Mouse (Mus musculus): Measurements from ENCODE around the gene Fastk. TPM values are rescaled to one million over a fixed set of nuclear protein-coding genes. Genes with fewer than 3 reads are reported as not detected.
"Not testable (repeated sequence)": the region's sequence is repeated elsewhere in the genome, so short reads cannot be mapped to it uniquely, and the experiment has no call there.

Gene Fastk
- total RNA-seq, 2 experiments from 2014 or later = 239 to 243 TPM

DNA sequence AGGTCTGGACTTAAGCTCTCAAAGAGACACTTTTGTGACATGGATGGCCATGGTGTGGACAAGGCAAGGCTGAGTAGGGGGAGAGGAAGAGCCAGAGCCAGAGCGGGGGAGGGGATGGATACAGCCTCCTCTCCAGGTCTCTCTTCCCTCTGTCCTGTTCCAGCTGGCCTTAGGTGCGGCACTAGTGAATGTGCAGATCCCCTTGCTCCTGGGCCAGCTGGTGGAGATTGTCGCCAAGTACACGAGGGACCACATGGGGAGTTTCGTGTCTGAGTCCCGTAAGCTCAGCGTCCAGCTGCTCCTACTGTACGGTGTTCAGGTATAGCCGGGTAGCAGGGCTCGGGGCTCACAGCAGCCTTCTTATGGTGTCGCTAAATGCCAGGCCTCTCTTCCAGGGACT, 44.7 kb downstream of the Fastk start:
- intact Hi-C loops (cut with DNase I) = no loop called here
- no peak for DNase-seq

DNA sequence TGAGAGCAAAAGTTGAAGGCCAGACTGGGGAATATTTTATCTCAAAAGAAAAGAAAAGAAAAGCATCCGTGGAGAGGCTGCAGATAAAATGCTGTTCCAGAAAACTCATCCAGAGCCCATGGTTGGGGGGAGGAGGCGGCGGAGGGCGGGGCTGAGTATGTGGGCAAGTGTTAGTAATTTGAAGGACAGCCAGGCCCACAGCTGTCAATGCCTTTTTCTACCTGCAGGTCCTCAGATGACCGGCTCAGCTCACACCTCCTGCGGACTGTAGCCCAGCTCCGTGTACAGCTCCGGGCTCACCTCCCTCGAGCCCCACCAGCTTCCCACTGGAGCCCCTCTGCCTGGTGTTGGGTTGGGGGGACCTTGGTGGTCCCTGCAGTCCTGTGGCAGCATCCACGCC, 45.4 kb downstream of the Fastk start:
- intact Hi-C loops (cut with DNase I) = loop anchor here (2.0 kb wide), 1 partner anchor 23 kb away; the partner anchor contains the start of genes Cdk5 and Slc4a2

DNA sequence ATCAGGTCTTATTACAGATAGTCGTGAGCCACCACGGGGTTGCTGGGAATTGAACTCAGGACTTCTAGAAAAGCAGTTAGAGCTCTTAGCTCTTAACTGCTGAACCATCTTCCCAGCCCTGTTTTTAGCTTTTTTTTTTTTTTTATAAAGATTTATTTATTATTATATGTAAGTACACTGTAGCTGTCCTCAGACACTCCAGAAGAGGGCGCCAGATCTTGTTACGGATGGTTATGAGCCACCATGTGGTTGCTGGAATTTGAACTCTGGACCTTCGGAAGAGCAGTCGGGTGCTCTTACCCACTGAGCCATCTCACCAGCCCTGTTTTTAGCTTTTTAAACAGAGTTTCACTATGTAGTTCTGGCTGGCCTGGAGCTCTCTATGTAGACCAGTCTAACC, 48.8 kb downstream of the Fastk start:
- intact Hi-C loops (cut with DNase I); DNase-seq: not testable (repeated sequence)

More for the DNA sequence above, 45.4 kb downstream of the Fastk start:
- no peak for DNase-seq

DNA sequence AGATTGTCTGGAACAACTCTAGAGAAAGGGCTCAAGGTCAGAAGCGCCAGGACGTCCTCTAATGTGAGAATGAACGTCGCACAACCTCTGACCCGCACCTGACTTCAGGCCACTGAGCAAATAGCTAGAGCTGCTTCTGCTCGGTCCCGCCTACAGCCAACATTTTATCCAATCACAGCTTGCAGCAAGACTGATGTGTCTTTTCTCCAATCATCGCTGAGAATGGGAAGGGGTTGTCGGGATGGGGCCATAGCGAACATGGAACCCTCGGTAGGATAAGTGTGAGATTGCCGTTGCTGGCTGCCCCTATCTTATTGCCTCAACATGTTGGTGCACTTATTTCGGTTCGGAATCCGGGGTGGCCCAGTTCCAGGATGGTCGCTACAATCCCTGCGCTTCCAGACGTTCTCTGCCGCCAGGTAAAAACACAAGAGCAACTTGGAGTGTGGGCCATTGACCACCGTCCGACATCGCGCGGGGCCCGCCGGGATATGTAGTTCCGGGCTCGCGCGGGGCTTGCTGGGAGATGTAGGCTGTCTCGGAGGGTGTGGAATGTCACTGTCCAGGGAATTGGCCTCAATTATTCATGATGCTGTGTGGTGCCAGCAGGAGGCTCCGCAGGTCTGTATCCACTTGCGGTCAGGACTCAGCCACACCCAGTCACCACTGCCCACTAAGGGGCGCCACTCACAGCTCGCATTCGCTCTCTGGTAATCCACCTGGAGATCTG, 50.8 kb downstream of the Fastk start:
- peak; percentile 92 to 95 for DNase-seq
- intact Hi-C loops (cut with DNase I) = loop anchor here (2.0 kb wide), 1 partner anchor 76 kb away; no protein-coding TSS in a partner anchor

DNA sequence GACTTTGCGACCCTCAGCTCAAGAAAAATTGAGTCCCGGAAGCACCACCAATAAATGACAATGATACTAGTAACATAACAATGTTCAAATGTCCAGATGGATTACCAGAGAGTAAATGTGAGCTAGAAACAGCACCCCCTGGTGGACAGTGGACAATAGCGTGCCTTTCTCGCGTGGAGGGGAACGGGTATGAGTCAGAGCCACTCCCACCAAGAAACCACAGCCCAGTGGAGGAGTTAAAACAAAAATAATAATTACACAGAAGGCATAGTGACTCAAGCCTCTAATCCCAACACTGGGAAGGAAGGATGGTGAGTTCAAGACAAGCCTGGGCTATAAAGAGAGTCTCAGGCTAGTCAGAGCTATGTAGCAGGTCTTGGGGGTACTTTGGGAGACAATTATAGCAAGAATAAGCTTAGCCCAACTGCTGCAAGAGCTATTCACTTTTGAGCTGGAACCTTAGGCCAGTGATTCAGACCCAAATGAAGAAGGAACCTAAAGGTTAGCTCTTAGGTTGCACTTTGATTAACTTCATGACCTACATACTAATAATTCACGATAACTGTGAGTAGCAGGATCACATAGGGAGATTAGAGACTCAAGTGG, 51.6 kb downstream of the Fastk start, which contains the start of gene Abcb8:
TSS of gene Abcb8 (plus strand) at position 272 of the 606 bp plus-strand sequence.
- intact Hi-C loops (cut with DNase I) = loop anchor here (1.0 to 2.0 kb wide), 2 partner anchors 32 to 57 kb away; no protein-coding TSS in a partner anchor
- peak; percentile 83 to 90 for DNase-seq

DNA sequence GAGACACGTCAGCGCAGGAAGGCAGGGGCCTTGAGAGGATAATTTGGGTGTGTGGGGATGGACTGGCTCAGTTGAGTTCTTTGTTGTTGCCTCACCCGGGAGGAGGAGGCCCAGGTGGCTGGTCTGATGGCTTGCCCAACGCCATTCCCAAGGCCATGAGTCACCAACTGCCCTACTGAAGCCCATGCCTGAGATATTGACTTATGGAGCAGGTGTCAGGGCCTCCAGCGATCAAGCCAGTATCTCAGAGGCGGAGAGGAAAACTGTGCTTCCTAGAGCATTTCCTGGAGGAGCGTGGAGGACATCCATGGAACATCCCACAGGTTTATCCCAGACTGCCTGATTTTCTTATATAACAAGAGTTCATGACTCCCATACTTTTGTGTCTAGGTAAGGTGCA, 52.4 kb downstream of the Fastk start:
- intact Hi-C loops (cut with DNase I) = loop anchor here (1.0 to 2.0 kb wide), 2 partner anchors 31 to 56 kb away; no protein-coding TSS in a partner anchor
- no peak for DNase-seq

DNA sequence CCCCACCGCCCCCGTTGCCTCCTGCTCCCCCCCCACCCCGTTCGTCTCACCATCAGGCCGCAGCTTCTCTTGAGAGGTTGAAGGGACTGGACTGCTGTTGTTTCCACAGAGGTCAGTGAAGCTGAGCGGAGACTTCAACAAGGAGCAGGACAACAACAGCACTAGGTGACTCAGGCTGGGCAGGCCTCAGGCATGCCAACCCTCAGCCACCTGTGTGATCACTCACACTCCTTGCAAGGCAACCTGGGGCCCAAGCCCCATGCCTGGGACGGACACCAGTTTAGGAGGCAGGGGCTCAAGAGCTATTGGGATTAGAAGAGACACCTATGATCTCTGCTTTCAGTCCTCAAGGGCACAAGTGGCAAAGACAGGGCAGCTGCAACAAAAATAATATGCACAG, 53.2 kb downstream of the Fastk start, which contains the start of gene Atg9b:
TSS of gene Atg9b (minus strand) at position 280 of the 400 bp plus-strand sequence.
- intact Hi-C loops (cut with DNase I) = loop anchor here (2.0 kb wide), 1 partner anchor 55 kb away; no protein-coding TSS in a partner anchor
- no peak for DNase-seq

DNA sequence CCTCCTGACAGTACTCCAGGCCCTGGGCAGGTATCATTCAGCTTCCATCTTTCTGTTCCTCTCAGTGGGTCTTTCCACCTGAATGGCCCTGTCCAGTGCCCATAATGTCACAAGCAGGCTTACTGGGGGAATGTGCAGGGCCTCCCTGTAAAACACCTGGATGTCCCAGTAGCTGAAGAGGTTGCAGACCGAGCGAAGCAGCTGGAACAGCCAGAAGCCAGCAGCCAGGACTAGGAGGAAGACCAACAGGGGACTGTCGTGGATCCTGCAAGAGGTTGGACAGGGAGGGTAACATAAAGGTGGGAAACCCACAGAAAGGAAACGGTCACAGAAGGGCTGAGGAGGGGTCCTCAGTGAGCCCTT, 55.4 kb downstream of the Fastk start:
- intact Hi-C loops (cut with DNase I) = loop anchor here (10.0 kb wide), 1 partner anchor 225 kb away; the partner anchor contains the start of gene Nupl2
- DNase-seq = no peak

DNA sequence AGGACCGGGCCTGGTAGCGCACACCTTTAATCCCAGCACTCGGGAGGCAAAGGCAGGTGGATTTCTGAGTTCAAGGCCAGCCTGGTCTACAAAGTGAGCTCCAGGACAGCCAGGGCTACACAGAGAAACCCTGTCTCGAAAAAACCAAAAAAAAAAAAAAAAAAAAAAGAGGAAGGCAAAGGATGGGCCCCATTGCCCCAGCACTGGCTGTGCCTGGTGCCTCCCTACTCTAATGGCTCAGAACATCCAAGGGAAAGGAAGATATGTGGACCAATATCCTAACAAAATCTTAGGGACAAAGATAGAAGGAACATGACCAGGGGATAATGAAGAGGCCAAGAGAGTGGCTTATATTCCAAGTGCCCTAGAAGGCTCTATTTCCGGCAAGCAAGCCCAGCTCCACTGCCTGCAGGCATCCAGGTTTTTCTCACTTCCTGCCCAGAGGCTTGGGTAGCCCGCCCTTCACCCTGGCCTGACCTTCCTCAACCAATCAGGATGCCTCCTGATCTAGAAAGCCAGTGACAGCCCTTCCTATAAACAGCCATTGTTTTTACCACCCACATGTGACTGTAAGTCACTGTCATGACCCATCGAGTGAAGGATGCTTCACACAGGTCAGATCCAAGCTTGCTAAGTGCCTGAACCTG, 56.0 kb downstream of the Fastk start:
- peak in 1 of 2 experiments; percentile 37 for DNase-seq
- intact Hi-C loops (cut with DNase I) = loop anchor here (10.0 kb wide), 1 partner anchor 224 kb away; the partner anchor contains the start of gene Nupl2

Other genes with a start within 250 kb of the Fastk start
- 10 to 100 TPM; 75.5 to 85.8 TPM for gene Kcnh2, start 93.7 kb downstream of the Fastk start, total RNA-seq (2021)
- 10 to 100 TPM; 34.5 to 35.6 TPM for gene Nos3, start 80.5 kb downstream of the Fastk start, total RNA-seq (2021)
- under 1 TPM; 0.41 to 0.45 TPM for gene Atg9b, start 53.1 kb downstream of the Fastk start, total RNA-seq (2021)
- gene Abcb8, start 51.6 kb downstream of the Fastk start, total RNA-seq (2021) = 10 to 100 TPM; 81.9 to 87.0 TPM
- gene Asic3, start 31.9 kb downstream of the Fastk start, total RNA-seq (2021) = under 1 TPM in 1 of 2 experiments, not detected in 1; 0.39 TPM
- 10 to 100 TPM; 22.5 to 23.4 TPM for gene Cdk5, start 21.8 kb downstream of the Fastk start, total RNA-seq (2021)
- gene Slc4a2, start 21.4 kb downstream of the Fastk start, total RNA-seq (2021) = 10 to 100 TPM; 41.3 to 51.5 TPM
- gene Tmub1, start 2.6 kb upstream of the Fastk start, total RNA-seq (2021) = 10 to 100 TPM in 1 of 2 experiments, 1 to 10 TPM in 1; 9.2 to 10.9 TPM
- 10 to 100 TPM; 71.0 to 72.2 TPM for gene Agap3, start 6.9 kb upstream of the Fastk start, total RNA-seq (2021)
- gene Gbx1, start 81.9 kb upstream of the Fastk start, total RNA-seq (2021) = not detected
- 10 to 100 TPM; 70.2 to 72.5 TPM for gene Asb10, start 95.7 kb upstream of the Fastk start, total RNA-seq (2021)
- gene 4931409K22Rik, start 111.5 kb upstream of the Fastk start, total RNA-seq (2021) = not detected
- 10 to 100 TPM; 44.0 to 45.7 TPM for gene Abcf2, start 132.2 kb upstream of the Fastk start, total RNA-seq (2021)
- 10 to 100 TPM; 12.4 to 14.3 TPM for gene Chpf2, start 141.5 kb upstream of the Fastk start, total RNA-seq (2021)
- gene Smarcd3, start 179.1 kb upstream of the Fastk start, total RNA-seq (2021) = 10 to 100 TPM; 59.2 to 60.7 TPM
- 10 to 100 TPM; 28.5 to 31.1 TPM for gene Nub1, start 240.2 kb upstream of the Fastk start, total RNA-seq (2021)